Mouse (Mus musculus) left cerebral cortex, adult 9 months (tissue): ENCODE measurements around the gene Uox.

ENCODE experiments used
- DNase-seq, 2 experiments: peaks; one replicate each; pipeline ENCODE4 v3.0.0; 2022; ENCODE audit warnings: low spot score in 2 of 2

Uox gene

GRCm38 (mm10) chr3:146621966-146622365, 51.7 kb downstream of the Uox start:
- DNase-seq, result peak in 1 of 2 experiments; percentile 64

GRCm38 (mm10) chr3:146625766-146626165, 55.5 kb downstream of the Uox start:
- DNase-seq, result no peak

GRCm38 (mm10) chr3:146628227-146628982, 58.2 kb downstream of the Uox start:
- DNase-seq, result no peak

- DNase-seq, result no peak
Measured at GRCm38 (mm10) chr3:146632506-146632905, 62.3 kb downstream of the Uox start.

GRCm38 (mm10) chr3:146641818-146642427, 71.7 kb downstream of the Uox start:
- DNase-seq, result no peak

- DNase-seq, result no peak
Measured at GRCm38 (mm10) chr3:146649311-146649894, 79.2 kb downstream of the Uox start.

GRCm38 (mm10) chr3:146650716-146651115, 80.5 kb downstream of the Uox start:
- DNase-seq, result no peak

GRCm38 (mm10) chr3:146651217-146651616, 81.0 kb downstream of the Uox start, which contains the start of gene 4930503B20Rik:
4930503B20Rik (minus strand) TSS chr3:146651317.
- DNase-seq, result no peak

GRCm38 (mm10) chr3:146652431-146652830, 82.2 kb downstream of the Uox start:
- DNase-seq, result no peak

GRCm38 (mm10) chr3:146653692-146654091, 83.5 kb downstream of the Uox start:
- no peak for DNase-seq

GRCm38 (mm10) chr3:146655111-146655577, 84.9 kb downstream of the Uox start:
- no peak for DNase-seq

- no peak for DNase-seq
Measured at GRCm38 (mm10) chr3:146657433-146657832, 87.2 kb downstream of the Uox start.

GRCm38 (mm10) chr3:146658061-146658639, 87.9 kb downstream of the Uox start:
- DNase-seq, result peak in 1 of 2 experiments; percentile 16

- no peak for DNase-seq
Measured at GRCm38 (mm10) chr3:146659321-146659720, 89.1 kb downstream of the Uox start.

GRCm38 (mm10) chr3:146661001-146661400, 90.8 kb downstream of the Uox start:
- no peak for DNase-seq

GRCm38 (mm10) chr3:146661907-146662306, 91.7 kb downstream of the Uox start:
- no peak for DNase-seq

GRCm38 (mm10) chr3:146671121-146671520, 100.9 kb downstream of the Uox start:
- DNase-seq, result no peak

- DNase-seq, result no peak
Measured at GRCm38 (mm10) chr3:146675101-146675500, 104.9 kb downstream of the Uox start.

GRCm38 (mm10) chr3:146676193-146676592, 106.0 kb downstream of the Uox start:
- DNase-seq, result no peak

- DNase-seq, result no peak
Measured at GRCm38 (mm10) chr3:146679646-146680045, 109.4 kb downstream of the Uox start.

- no peak for DNase-seq
Measured at GRCm38 (mm10) chr3:146680625-146681024, 110.4 kb downstream of the Uox start.

- no peak for DNase-seq
Measured at GRCm38 (mm10) chr3:146681696-146682095, 111.5 kb downstream of the Uox start.
